Mouse (Mus musculus): ENCODE measurements at regions not wholly inside any gene's neighbourhood (a gene's known extent, or its start where the extent isn't known, plus 50 kb on each side); places are given as distances from the start of the nearest gene placed in this dataset.

GRCm38 (mm10) chr2:101206637-101207036, 417.9 kb upstream of the Rag2 start:
- ATAC-seq (ENCODE audit: low FRiP score): no peak

GRCm38 (mm10) chr2:101209136-101209535, 415.4 kb upstream of the Rag2 start:
- Histone ChIP-seq H3K4me2 (no peak overlapping the region), H3K4me3 (replicated peaks) (no peak overlapping the region), H3K27ac (replicated peaks) (no peak overlapping the region), H3K27me3 (replicated peaks) (no peaks in the 10 kb centered on the region), H3K9me3 (replicated peaks) (no peaks in the 10 kb centered on the region), H3K9ac (replicated peaks) (no peak overlapping the region), H3K36me3 (no peaks in the 10 kb centered on the region), H3K4me1 (no peaks in the 10 kb centered on the region)
- no peak for ATAC-seq (ENCODE audit: low FRiP score)
- 56% methylated on average over 4 of the region's 4 CpGs for WGBS

More at GRCm38 (mm10) chr2:101206637-101207036, 417.9 kb upstream of the Rag2 start:
- no peaks in the 10 kb centered on the region for H3K9me3 ChIP-seq (replicated peaks)
- H3K4me1 ChIP-seq: no peaks in the 10 kb centered on the region
- H3K4me2 ChIP-seq: no peak overlapping the region
- H3K27ac ChIP-seq (replicated peaks): no peak overlapping the region
- H3K36me3 ChIP-seq: no peaks in the 10 kb centered on the region
- H3K27me3 ChIP-seq (replicated peaks): no peaks in the 10 kb centered on the region
- 88% methylated on average over 3 of the region's 3 CpGs for WGBS
- no peak overlapping the region for H3K9ac ChIP-seq (replicated peaks)
- H3K4me3 ChIP-seq (replicated peaks): no peak overlapping the region

- Histone ChIP-seq H3K27me3 (replicated peaks) (no peaks in the 10 kb centered on the region), H3K9me3 (replicated peaks) (no peaks in the 10 kb centered on the region), H3K27ac (replicated peaks) (no peak overlapping the region), H3K4me2 (no peak overlapping the region), H3K4me1 (no peaks in the 10 kb centered on the region), H3K9ac (replicated peaks) (no peak overlapping the region), H3K36me3 (no peaks in the 10 kb centered on the region), H3K4me3 (replicated peaks) (no peak overlapping the region)
- no peak for ATAC-seq (ENCODE audit: low FRiP score)
Measured at GRCm38 (mm10) chr2:101220759-101221158, 403.8 kb upstream of the Rag2 start.

- Histone ChIP-seq H3K9me3 (replicated peaks) (no peaks in the 10 kb centered on the region), H3K27ac (replicated peaks) (no peak overlapping the region), H3K4me3 (replicated peaks) (no peak overlapping the region), H3K27me3 (replicated peaks) (no peaks in the 10 kb centered on the region), H3K9ac (replicated peaks) (no peak overlapping the region), H3K4me1 (peaks cover 4% of the 10 kb centered on the region; the same call in 1 of the 2 replicates), H3K4me2 (no peak overlapping the region), H3K36me3 (no peaks in the 10 kb centered on the region)
- ATAC-seq (ENCODE audit: low FRiP score): no peak
- WGBS: 89% methylated on average over 3 of the region's 3 CpGs
Measured at GRCm38 (mm10) chr2:101242983-101243382, 381.5 kb upstream of the Rag2 start.

- WGBS: 64% methylated on average over 2 of the region's 2 CpGs
- no peak overlapping the region for H3K27ac ChIP-seq (replicated peaks)
- no peak overlapping the region for H3K4me3 ChIP-seq (replicated peaks)
- H3K27me3 ChIP-seq (replicated peaks): no peaks in the 10 kb centered on the region
- H3K9me3 ChIP-seq (replicated peaks): no peaks in the 10 kb centered on the region
- no peaks in the 10 kb centered on the region for H3K36me3 ChIP-seq
- ATAC-seq (ENCODE audit: low FRiP score): no peak
- H3K9ac ChIP-seq (replicated peaks): no peak overlapping the region
- H3K4me2 ChIP-seq: no peak overlapping the region
- peaks cover 4% of the 10 kb centered on the region; the same call in 1 of the 2 replicates for H3K4me1 ChIP-seq
Measured at GRCm38 (mm10) chr2:101247133-101247532, 377.4 kb upstream of the Rag2 start.

GRCm38 (mm10) chr2:101252228-101252627, 372.3 kb upstream of the Rag2 start:
- no peak overlapping the region for H3K4me2 ChIP-seq
- H3K9me3 ChIP-seq (replicated peaks): no peaks in the 10 kb centered on the region
- no peaks in the 10 kb centered on the region for H3K27me3 ChIP-seq (replicated peaks)
- H3K27ac ChIP-seq (replicated peaks): no peak overlapping the region
- H3K9ac ChIP-seq (replicated peaks): no peak overlapping the region
- WGBS: 77% methylated on average over 3 of the region's 3 CpGs
- H3K36me3 ChIP-seq: no peaks in the 10 kb centered on the region
- H3K4me3 ChIP-seq (replicated peaks): no peak overlapping the region
- no peak for ATAC-seq (ENCODE audit: low FRiP score)
- H3K4me1 ChIP-seq: peaks cover 3% of the 10 kb centered on the region; the same call in 1 of the 2 replicates

- H3K9ac ChIP-seq (replicated peaks): no peak overlapping the region
- no peaks in the 10 kb centered on the region for H3K36me3 ChIP-seq
- WGBS: 80% methylated on average over 3 of the region's 3 CpGs
- H3K27me3 ChIP-seq (replicated peaks): no peaks in the 10 kb centered on the region
- H3K4me1 ChIP-seq: no peaks in the 10 kb centered on the region
- H3K27ac ChIP-seq (replicated peaks): no peak overlapping the region
- no peaks in the 10 kb centered on the region for H3K9me3 ChIP-seq (replicated peaks)
- no peak for ATAC-seq (ENCODE audit: low FRiP score)
- no peak overlapping the region for H3K4me2 ChIP-seq
- no peak overlapping the region for H3K4me3 ChIP-seq (replicated peaks)
Measured at GRCm38 (mm10) chr2:101256464-101256863, 368.1 kb upstream of the Rag2 start.

- no peak for ATAC-seq (ENCODE audit: low FRiP score)
- H3K4me1 ChIP-seq: no peaks in the 10 kb centered on the region
Measured at GRCm38 (mm10) chr2:101263934-101264333, 360.6 kb upstream of the Rag2 start.

GRCm38 (mm10) chr2:101266685-101267374, 357.7 kb upstream of the Rag2 start:
- ATAC-seq (ENCODE audit: low FRiP score): no peak
- WGBS: 84% methylated on average over 2 of the region's 2 CpGs
- H3K9me3 ChIP-seq (replicated peaks): no peaks in the 10 kb centered on the region
- H3K9ac ChIP-seq (replicated peaks): no peak overlapping the region
- no peaks in the 10 kb centered on the region for H3K4me1 ChIP-seq
- no peak overlapping the region for H3K27ac ChIP-seq (replicated peaks)
- H3K4me3 ChIP-seq (replicated peaks): no peak overlapping the region
- H3K36me3 ChIP-seq: no peaks in the 10 kb centered on the region
- no peak overlapping the region for H3K4me2 ChIP-seq
- no peaks in the 10 kb centered on the region for H3K27me3 ChIP-seq (replicated peaks)

More at GRCm38 (mm10) chr2:101263934-101264333, 360.6 kb upstream of the Rag2 start:
- Histone ChIP-seq H3K9ac (replicated peaks) (no peak overlapping the region), H3K36me3 (no peaks in the 10 kb centered on the region), H3K27ac (replicated peaks) (no peak overlapping the region), H3K4me3 (replicated peaks) (no peak overlapping the region), H3K9me3 (replicated peaks) (no peaks in the 10 kb centered on the region), H3K27me3 (replicated peaks) (no peaks in the 10 kb centered on the region), H3K4me2 (no peak overlapping the region)
- 84% methylated on average over 4 of the region's 4 CpGs for WGBS

- Histone ChIP-seq H3K4me3 (replicated peaks) (no peak overlapping the region), H3K27me3 (replicated peaks) (no peaks in the 10 kb centered on the region), H3K36me3 (no peaks in the 10 kb centered on the region), H3K4me2 (no peak overlapping the region), H3K9ac (replicated peaks) (no peak overlapping the region), H3K9me3 (replicated peaks) (no peaks in the 10 kb centered on the region), H3K27ac (replicated peaks) (no peak overlapping the region), H3K4me1 (no peaks in the 10 kb centered on the region)
- ATAC-seq (ENCODE audit: low FRiP score): no peak
- WGBS: 81% methylated on average over 3 of the region's 3 CpGs
Measured at GRCm38 (mm10) chr2:101274045-101274664, 350.4 kb upstream of the Rag2 start.

GRCm38 (mm10) chr2:101284886-101285285, 339.6 kb upstream of the Rag2 start:
- no peak overlapping the region for H3K27ac ChIP-seq (replicated peaks)
- no peaks in the 10 kb centered on the region for H3K36me3 ChIP-seq
- H3K4me1 ChIP-seq: no peaks in the 10 kb centered on the region
- no peaks in the 10 kb centered on the region for H3K9me3 ChIP-seq (replicated peaks)
- no peaks in the 10 kb centered on the region for H3K27me3 ChIP-seq (replicated peaks)
- ATAC-seq (ENCODE audit: low FRiP score): no peak
- H3K4me3 ChIP-seq (replicated peaks): no peak overlapping the region
- H3K9ac ChIP-seq (replicated peaks): no peak overlapping the region
- H3K4me2 ChIP-seq: no peak overlapping the region

- Histone ChIP-seq H3K4me3 (replicated peaks) (no peak overlapping the region), H3K27me3 (replicated peaks) (no peaks in the 10 kb centered on the region), H3K4me2 (no peak overlapping the region), H3K4me1 (no peaks in the 10 kb centered on the region), H3K36me3 (no peaks in the 10 kb centered on the region), H3K27ac (replicated peaks) (no peak overlapping the region), H3K9me3 (replicated peaks) (no peaks in the 10 kb centered on the region), H3K9ac (replicated peaks) (no peak overlapping the region)
- ATAC-seq (ENCODE audit: low FRiP score): no peak
- 96% methylated on average over 1 of the region's 1 CpGs for WGBS
Measured at GRCm38 (mm10) chr2:101288119-101288518, 336.4 kb upstream of the Rag2 start.

All from neural tube, embryonic 15.5 days (tissue).